Mouse (Mus musculus): ENCODE results near the gene Zbtb8b. TPM values are rescaled to one million over a fixed set of nuclear protein-coding genes. Genes with fewer than 3 reads are reported as not detected.
"Not testable (repeated sequence)": the region's sequence is repeated elsewhere in the genome, so short reads cannot be mapped to it uniquely, and the experiment has no call there.

Gene Zbtb8b
- total RNA-seq, 1 experiment from 2014 or later = not detected

DNA sequence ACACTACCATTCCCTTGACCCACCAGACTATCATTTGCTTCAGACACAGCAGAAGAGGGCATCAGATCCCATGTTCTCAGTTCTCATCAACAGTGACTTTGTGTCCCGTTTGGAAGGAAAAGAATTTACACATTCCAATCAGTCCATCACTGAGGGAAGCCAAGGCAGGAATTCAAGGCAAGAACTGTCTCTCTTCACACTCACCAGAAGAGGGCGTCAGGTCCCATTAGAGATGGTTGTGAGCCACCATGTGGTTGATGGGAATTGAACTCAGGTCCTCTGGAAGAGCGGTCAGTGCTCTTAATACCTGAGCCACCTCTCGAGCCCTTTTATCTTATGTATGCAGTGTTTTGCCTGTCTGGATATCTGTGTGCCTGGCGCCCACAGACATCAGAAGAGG, 22.3 kb downstream of the Zbtb8b start:
- no peak for ATAC-seq (replicated peaks; ENCODE audit: low read depth, poor library complexity, severe bottlenecking)

- ATAC-seq (replicated peaks; ENCODE audit: low read depth, poor library complexity, severe bottlenecking) = peak; percentile 93
Observed at GRCm38 (mm10) chr4:129416478-129416877, 24.2 kb downstream of the Zbtb8b start.

DNA sequence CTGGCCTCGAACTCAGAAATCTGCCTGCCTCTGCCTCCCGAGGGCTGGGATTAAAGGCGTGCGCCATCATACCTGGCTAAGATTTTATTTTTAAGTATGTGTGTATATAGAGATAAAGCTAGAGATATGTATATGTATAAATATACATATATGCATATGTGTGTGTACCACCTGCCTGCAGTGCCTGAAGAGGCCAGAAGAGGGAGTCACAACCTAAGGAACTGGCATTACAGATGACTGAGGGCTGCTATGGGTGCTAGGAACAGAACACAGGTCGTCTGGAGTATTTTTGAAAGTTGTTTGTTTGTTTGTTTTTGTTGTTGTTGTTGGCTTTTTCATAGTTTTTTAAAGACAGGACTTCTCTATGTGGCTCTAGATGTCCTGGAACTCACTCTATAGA, 24.8 kb downstream of the Zbtb8b start:
- ATAC-seq (replicated peaks; ENCODE audit: low read depth, poor library complexity, severe bottlenecking) = no peak

GRCm38 (mm10) chr4:129410991-129411390, 29.7 kb downstream of the Zbtb8b start:
- ATAC-seq (replicated peaks; ENCODE audit: low read depth, poor library complexity, severe bottlenecking) = no peak

GRCm38 (mm10) chr4:129410532-129410931, 30.1 kb downstream of the Zbtb8b start:
- not testable (repeated sequence) for ATAC-seq (replicated peaks; ENCODE audit: low read depth, poor library complexity, severe bottlenecking)

DNA sequence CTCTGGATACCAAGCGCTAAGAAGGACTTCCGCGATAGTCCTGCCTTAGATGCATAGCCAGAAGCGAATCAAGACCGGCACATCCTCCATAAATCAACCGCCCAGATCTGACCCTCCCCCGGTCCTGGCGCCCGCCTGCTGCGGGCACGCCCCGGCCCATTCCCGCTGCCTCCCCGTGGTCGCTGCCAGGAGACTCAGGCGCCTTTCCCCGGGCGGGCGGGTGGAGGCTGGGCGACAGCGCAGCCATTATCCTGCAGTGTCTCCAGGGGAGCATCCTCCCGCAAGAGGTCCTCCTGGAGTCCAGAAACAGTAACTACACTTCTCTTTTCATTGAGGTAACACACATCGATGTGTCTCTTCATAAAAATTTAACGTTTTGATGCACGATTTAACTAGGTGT, 34.2 kb downstream of the Zbtb8b start:
- ATAC-seq (replicated peaks; ENCODE audit: low read depth, poor library complexity, severe bottlenecking) = peak; percentile 91

DNA sequence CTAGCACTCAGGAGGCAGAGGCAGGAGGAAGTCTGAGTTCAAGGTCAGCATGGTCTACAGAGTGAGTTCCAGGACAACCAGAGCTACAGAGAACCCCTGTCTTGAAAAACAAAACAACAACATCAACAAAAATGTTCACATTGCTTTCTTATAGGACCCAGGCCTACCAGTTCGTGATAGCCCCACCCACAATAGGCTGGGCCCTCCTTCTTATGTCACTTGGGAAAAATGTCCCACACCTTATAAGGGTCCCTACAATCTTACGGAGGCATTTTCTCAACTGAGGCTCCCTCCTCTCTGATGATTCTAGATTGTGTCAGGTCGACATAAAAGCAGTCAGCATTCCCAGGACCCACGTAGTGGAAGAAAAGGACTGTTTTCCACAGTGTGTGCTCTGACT, 40.8 kb downstream of the Zbtb8b start:
- no peak for ATAC-seq (replicated peaks; ENCODE audit: low read depth, poor library complexity, severe bottlenecking)

DNA sequence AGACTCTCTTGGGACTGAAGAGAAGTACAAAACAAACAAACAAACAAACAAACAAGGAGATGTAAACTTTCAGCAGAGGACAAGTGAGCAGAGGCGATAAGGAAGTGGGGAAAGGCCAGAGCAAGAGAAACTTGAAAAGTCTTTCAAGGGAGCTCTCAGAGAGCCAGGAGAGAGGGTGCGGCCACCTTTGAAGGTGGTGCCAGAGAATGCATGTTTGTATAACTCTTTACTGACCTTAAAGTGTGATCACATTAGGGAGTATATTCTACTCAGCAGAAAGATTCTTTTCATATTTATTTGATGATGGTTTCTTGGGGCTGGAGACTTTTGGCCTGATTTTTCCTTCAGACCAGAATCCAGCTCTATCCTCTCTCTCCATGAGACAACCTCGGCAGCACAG, 43.7 kb downstream of the Zbtb8b start:
- ATAC-seq (replicated peaks; ENCODE audit: low read depth, poor library complexity, severe bottlenecking) = no peak

GRCm38 (mm10) chr4:129394089-129394870, 46.4 kb downstream of the Zbtb8b start:
- peak; percentile 69; the same call in 1 of the 2 replicates for ATAC-seq (replicated peaks; ENCODE audit: low read depth, poor library complexity, severe bottlenecking)

GRCm38 (mm10) chr4:129390936-129391557, 49.6 kb downstream of the Zbtb8b start:
- ATAC-seq (replicated peaks; ENCODE audit: low read depth, poor library complexity, severe bottlenecking) = no peak

DNA sequence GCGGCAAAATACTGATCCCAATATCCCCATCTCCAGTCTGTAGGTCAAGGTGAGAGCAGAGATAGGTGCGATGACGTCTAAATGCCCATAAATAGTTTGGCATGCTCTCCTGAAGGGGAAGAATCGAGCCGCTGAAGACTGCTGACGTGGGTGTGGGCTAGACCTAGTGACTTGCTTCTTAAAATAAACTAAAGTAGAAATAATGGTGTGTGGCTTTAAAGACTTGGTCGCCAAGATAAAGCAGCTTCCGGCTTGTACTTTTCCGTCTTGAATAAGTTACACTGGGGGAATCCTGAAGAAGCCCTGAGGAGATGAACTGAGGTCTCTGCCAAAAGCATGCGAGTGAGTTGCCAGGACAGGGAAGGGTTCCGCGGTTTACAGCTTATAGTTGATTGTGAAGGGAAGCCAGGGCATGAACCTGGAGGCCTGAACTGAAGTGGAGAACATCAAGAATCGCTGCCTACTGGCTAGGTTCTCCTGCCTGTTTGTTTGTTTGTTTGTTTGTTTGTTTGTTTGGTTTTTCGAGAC, 50.4 kb downstream of the Zbtb8b start:
- no peak for ATAC-seq (replicated peaks; ENCODE audit: low read depth, poor library complexity, severe bottlenecking)

DNA sequence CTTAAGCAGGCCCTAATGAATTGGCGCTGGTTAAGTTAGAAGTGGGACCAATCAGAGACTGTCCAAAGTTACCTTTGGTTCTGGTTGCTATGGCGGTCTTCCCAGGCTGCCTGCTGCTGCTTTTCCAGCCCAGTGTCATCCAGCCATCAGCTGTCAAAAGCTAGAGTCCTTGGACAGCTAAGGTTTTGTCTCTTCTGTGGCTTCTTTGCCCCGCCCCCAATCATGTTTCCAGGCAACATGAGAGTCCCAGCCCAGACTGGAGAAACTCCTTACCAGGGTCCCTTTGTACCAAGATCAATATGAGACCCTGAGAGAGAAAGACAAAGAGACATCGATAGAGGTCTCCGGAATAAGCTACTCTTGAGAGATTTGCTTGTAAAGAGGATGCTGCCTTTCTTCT, 52.2 kb downstream of the Zbtb8b start:
- ATAC-seq (replicated peaks; ENCODE audit: low read depth, poor library complexity, severe bottlenecking) = no peak

DNA sequence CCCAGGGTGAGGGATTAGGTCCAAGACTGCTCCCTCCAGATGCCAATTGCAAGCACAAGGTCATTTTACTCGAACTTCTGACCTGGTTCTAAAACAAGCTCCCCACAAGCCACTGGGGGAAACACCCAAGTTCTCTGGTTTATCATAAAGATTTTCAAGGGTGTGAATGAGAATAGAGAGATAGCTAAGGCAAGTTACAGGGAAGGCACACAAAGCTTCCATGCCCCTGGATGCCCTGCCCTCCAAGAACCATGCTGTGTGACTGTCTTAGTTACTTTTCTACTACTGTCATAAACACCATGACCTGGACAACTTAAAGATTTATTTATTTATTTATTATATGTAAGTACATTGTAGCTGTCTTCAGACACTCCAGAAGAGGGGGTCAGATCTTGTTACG, 53.7 kb downstream of the Zbtb8b start:
- no peak for ATAC-seq (replicated peaks; ENCODE audit: low read depth, poor library complexity, severe bottlenecking)

- peak; percentile 68 for ATAC-seq (replicated peaks; ENCODE audit: low read depth, poor library complexity, severe bottlenecking)
Observed at GRCm38 (mm10) chr4:129386269-129386946, 54.2 kb downstream of the Zbtb8b start.

- no peak for ATAC-seq (replicated peaks; ENCODE audit: low read depth, poor library complexity, severe bottlenecking)
Observed at GRCm38 (mm10) chr4:129385685-129386084, 55.0 kb downstream of the Zbtb8b start.

GRCm38 (mm10) chr4:129384440-129384839, 56.2 kb downstream of the Zbtb8b start:
- no peak for ATAC-seq (replicated peaks; ENCODE audit: low read depth, poor library complexity, severe bottlenecking)

DNA sequence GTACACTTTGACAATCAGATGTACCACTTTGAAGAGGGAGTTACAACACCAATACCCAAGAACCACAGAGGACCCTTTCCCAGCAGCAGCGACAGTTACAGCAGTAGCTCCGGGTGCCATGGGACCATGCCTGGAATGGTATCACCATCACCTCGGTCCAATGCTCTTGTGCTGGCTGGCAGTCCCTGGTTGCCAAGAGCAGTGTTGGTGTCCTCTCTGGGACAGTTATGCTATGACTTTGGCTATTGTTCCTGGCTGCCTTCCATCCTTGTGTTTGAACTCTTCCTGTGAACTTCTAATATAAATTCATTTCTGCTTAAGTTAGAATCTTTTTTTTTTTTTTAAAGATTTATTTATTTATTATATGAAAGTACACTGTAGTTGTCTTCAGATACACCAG, 57.1 kb downstream of the Zbtb8b start:
- no peak for ATAC-seq (replicated peaks; ENCODE audit: low read depth, poor library complexity, severe bottlenecking)

- no peak for ATAC-seq (replicated peaks; ENCODE audit: low read depth, poor library complexity, severe bottlenecking)
Observed at GRCm38 (mm10) chr4:129382488-129382887, 58.2 kb downstream of the Zbtb8b start.

DNA sequence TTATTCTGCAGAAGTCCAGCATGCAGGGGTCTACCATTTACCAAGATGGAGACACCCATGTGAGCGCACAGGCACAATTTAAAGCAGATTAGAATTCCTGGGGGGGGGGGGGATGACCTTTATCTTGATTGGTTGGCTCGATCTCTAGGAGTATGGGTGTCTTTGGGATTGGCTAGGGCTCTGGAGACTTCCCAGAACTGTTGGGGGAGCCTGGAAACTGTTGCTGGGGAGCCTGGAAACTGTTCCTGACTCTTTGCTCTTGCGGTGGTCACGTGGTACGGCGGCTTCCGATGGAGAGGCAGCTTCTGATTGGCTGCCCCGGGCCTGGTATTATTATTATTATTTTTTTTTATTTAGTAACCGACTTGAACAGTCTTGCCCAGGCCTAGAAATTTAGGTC, 58.6 kb downstream of the Zbtb8b start:
- ATAC-seq (replicated peaks; ENCODE audit: low read depth, poor library complexity, severe bottlenecking) = no peak

DNA sequence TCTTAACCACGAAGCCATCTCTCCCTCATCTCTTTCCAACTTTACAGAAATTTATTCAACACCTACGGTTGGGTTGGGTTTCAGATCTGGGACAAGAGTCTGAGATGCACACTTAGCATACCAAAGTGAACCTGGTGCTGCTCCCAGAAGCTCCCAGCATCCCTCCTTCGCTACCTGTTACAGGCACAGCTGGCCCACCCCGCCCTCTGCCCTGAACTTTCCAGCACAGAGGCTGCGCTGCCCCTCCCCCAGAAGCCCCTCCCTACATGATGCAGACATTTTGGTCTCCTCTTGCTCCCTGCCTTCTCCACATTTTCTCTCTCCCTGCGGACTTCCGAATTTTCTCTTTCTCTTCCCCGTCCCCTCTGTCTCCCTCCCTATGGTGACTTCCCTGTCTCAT, 59.5 kb downstream of the Zbtb8b start:
- no peak for ATAC-seq (replicated peaks; ENCODE audit: low read depth, poor library complexity, severe bottlenecking)

- no peak for ATAC-seq (replicated peaks; ENCODE audit: low read depth, poor library complexity, severe bottlenecking)
Observed at GRCm38 (mm10) chr4:129379805-129380204, 60.8 kb downstream of the Zbtb8b start.

Data from common myeloid progenitor, adult 5-6 weeks (primary cell).